Mouse (Mus musculus) liver, embryonic 16.5 days (tissue): Measurements from ENCODE around the gene Igfals. TPM values are rescaled to one million over a fixed set of nuclear protein-coding genes. Genes with fewer than 3 reads are reported as not detected.

ENCODE experiments used
- ATAC-seq: fragments of 200-750 bp; cut with Nextera tagmentation; 2 replicates; pipeline ENCODE4 v1.8.0; 2017; ENCODE audit warnings: low read depth, mild to moderate bottlenecking, moderate number of reproducible peaks, moderate library complexity
- H3K27ac ChIP-seq: fragments of 300-500 bp; sonication (generic); 2 replicates; pipeline ENCODE4 v1.5.1; 2014; ENCODE audit warnings: mild to moderate bottlenecking, low read length
- H3K27me3 ChIP-seq: fragments of 300-500 bp; sonication (generic); 2 replicates; pipeline ENCODE4 v1.6.1; 2014; ENCODE audit warnings: low read depth, low read length, mixed read lengths; ENCODE audit not compliant: control insufficient read depth, insufficient read depth
- H3K36me3 ChIP-seq: fragments of 300-500 bp; sonication (generic); 2 replicates; pipeline ENCODE4 v1.6.1; 2014; ENCODE audit warnings: mild to moderate bottlenecking; ENCODE audit not compliant: control insufficient read depth, insufficient read depth
- H3K4me1 ChIP-seq: fragments of 300-500 bp; sonication (generic); 2 replicates; pipeline ENCODE4 v1.6.1; 2014; ENCODE audit warnings: low read depth, low read length, mixed read lengths; ENCODE audit not compliant: control insufficient read depth
- H3K4me2 ChIP-seq: fragments of 300-500 bp; sonication (generic); 2 replicates; pipeline ENCODE4 v1.6.1; 2014; ENCODE audit warnings: low read depth, low read length, mixed read lengths
- H3K4me3 ChIP-seq: fragments of 300-500 bp; sonication (generic); 2 replicates; pipeline ENCODE4 v1.5.1; 2014; ENCODE audit warnings: low read depth, mild to moderate bottlenecking, low read length
- H3K9ac ChIP-seq: fragments of 300-500 bp; sonication (generic); 2 replicates; pipeline ENCODE4 v1.6.1; 2014; ENCODE audit warnings: low read depth, low read length
- H3K9me3 ChIP-seq: fragments of 300-500 bp; sonication (generic); replicated peaks from 2 replicates; pipeline ENCODE4 v1.6.1; 2016; ENCODE audit warnings: low read length; ENCODE audit not compliant: control insufficient read depth
- WGBS: fragments of 180-500 bp; shearing (Covaris S2); extraction: QIAGEN DNeasy Blood & Tissue Kit; methylation state at CpG from one replicate; pipeline ENCODE4 v1.1.7; 2014; ENCODE audit not compliant: insufficient replicate concordance; 5-methylcytosine and 5-hydroxymethylcytosine counted together
- polyA plus RNA-seq: library from polyadenylated mRNA; unstranded; fragments of >200 nt; fragmentation: Nextera tagmentation; extraction: Ambion mirVana; gene quantifications from 2 replicates; pipeline ENCODE4 v1.2.1, GENCODE M21; 2015

The Igfals gene
- polyA plus RNA-seq, 1 experiment from 2014 or later, result 11.0 TPM

GRCm38 (mm10) chr17:24877336-24878116 lies 11.7 kb downstream of the Igfals start:
- Histone ChIP-seq H3K27ac (peak overlapping the region; percentile 62), H3K4me1 (peaks cover 3% of the 10 kb centered on the region; the same call in 1 of the 2 replicates), H3K4me3 (peak overlapping the region; percentile 5; the same call in 1 of the 2 replicates), H3K9ac (0 out of 2 replicates have a peak overlapping the region, but pooled peaks have one; percentile 12), H3K9me3 (no peaks in the 10 kb centered on the region), H3K27me3 (no peaks in the 10 kb centered on the region), H3K36me3 (peaks cover 4% of the 10 kb centered on the region; the same call in 1 of the 2 replicates), H3K4me2 (peak overlapping the region; percentile 17)
- ATAC-seq, result peak; percentile 75
- 58% methylated on average over 10 of the region's 10 CpGs for WGBS

GRCm38 (mm10) chr17:24878117-24878397 lies 12.3 kb downstream of the Igfals start:
- no peaks in the 10 kb centered on the region for H3K9me3 ChIP-seq
- H3K9ac ChIP-seq, result no peak overlapping the region
- H3K4me1 ChIP-seq, result peaks cover 3% of the 10 kb centered on the region; the same call in 1 of the 2 replicates
- H3K27ac ChIP-seq, result peak overlapping the region; percentile 62
- H3K27me3 ChIP-seq, result no peaks in the 10 kb centered on the region
- no peak overlapping the region for H3K4me3 ChIP-seq
- peaks cover 9% of the 10 kb centered on the region for H3K36me3 ChIP-seq
- H3K4me2 ChIP-seq, result peak overlapping the region; percentile 17; the same call in 1 of the 2 replicates
- 59% methylated on average over 5 of the region's 5 CpGs for WGBS
- ATAC-seq, result peak; percentile 71

GRCm38 (mm10) chr17:24878531-24878930 lies 12.7 kb downstream of the Igfals start:
- H3K9me3 ChIP-seq, result no peaks in the 10 kb centered on the region
- peaks cover 3% of the 10 kb centered on the region; the same call in 1 of the 2 replicates for H3K4me1 ChIP-seq
- 68% methylated on average over 8 of the region's 8 CpGs for WGBS
- no peaks in the 10 kb centered on the region for H3K27me3 ChIP-seq
- no peak overlapping the region for H3K9ac ChIP-seq
- H3K4me3 ChIP-seq, result no peak overlapping the region
- no peak for ATAC-seq
- no peak overlapping the region for H3K27ac ChIP-seq
- H3K36me3 ChIP-seq, result peaks cover 14% of the 10 kb centered on the region
- H3K4me2 ChIP-seq, result peak overlapping the region; percentile 1; the same call in 1 of the 2 replicates

GRCm38 (mm10) chr17:24881738-24882440 lies 16.1 kb downstream of the Igfals start:
- Histone ChIP-seq H3K9me3 (no peaks in the 10 kb centered on the region), H3K27ac (no peak overlapping the region), H3K4me1 (peaks cover 13% of the 10 kb centered on the region), H3K4me2 (no peak overlapping the region), H3K36me3 (peaks cover 20% of the 10 kb centered on the region), H3K9ac (no peak overlapping the region), H3K27me3 (no peaks in the 10 kb centered on the region), H3K4me3 (no peak overlapping the region)
- WGBS, result 40% methylated on average over 7 of the region's 7 CpGs
- ATAC-seq, result no peak

GRCm38 (mm10) chr17:24884391-24884790 lies 18.6 kb downstream of the Igfals start:
- no peak overlapping the region for H3K4me2 ChIP-seq
- H3K9ac ChIP-seq, result no peak overlapping the region
- H3K36me3 ChIP-seq, result peaks cover 29% of the 10 kb centered on the region
- ATAC-seq, result no peak
- H3K9me3 ChIP-seq, result no peaks in the 10 kb centered on the region
- H3K4me1 ChIP-seq, result peaks cover 26% of the 10 kb centered on the region
- H3K27me3 ChIP-seq, result no peaks in the 10 kb centered on the region
- WGBS, result 70% methylated on average over 6 of the region's 6 CpGs
- no peak overlapping the region for H3K27ac ChIP-seq
- H3K4me3 ChIP-seq, result no peak overlapping the region

- H3K27me3 ChIP-seq, result no peaks in the 10 kb centered on the region
- WGBS, result 20% methylated on average over 22 of the region's 22 CpGs
- no peaks in the 10 kb centered on the region for H3K9me3 ChIP-seq
- H3K4me3 ChIP-seq, result peak overlapping the region; percentile 94
- H3K4me1 ChIP-seq, result peaks cover 27% of the 10 kb centered on the region
- H3K36me3 ChIP-seq, result peaks cover 40% of the 10 kb centered on the region
- H3K4me2 ChIP-seq, result peak overlapping the region; percentile 90
- H3K27ac ChIP-seq, result peak overlapping the region; percentile 58
- H3K9ac ChIP-seq, result peak overlapping the region; percentile 83
- no peak for ATAC-seq
These were observed 19.7 kb downstream of the Igfals start for GRCm38 (mm10) chr17:24885356-24886133.

- peak; percentile 93 for ATAC-seq
- Histone ChIP-seq H3K9me3 (no peaks in the 10 kb centered on the region), H3K4me1 (peaks cover 28% of the 10 kb centered on the region), H3K4me3 (peak within 1 kb of the TSS; percentile 94), H3K9ac (peak within 1 kb of the TSS; percentile 98), H3K27me3 (no peaks in the 10 kb centered on the region), H3K27ac (peak within 1 kb of the TSS; percentile 92), H3K4me2 (peak within 1 kb of the TSS; percentile 90), H3K36me3 (peaks cover 48% of the 10 kb centered on the region)
- under 1% methylated on average over 69 of the region's 69 CpGs for WGBS
These were observed 20.5 kb downstream of the Igfals start, which contains the start of the genes Nubp2 and Spsb3 for GRCm38 (mm10) chr17:24886134-24886931. Gene Nubp2 (minus strand): TSS chr17:24886349. Gene Spsb3 (plus strand): TSS chr17:24886643.

- Histone ChIP-seq H3K9me3 (no peaks in the 10 kb centered on the region), H3K4me1 (peaks cover 28% of the 10 kb centered on the region), H3K4me3 (peak overlapping the region; percentile 94), H3K27me3 (no peaks in the 10 kb centered on the region), H3K9ac (peak overlapping the region; percentile 98), H3K4me2 (peak overlapping the region; percentile 75), H3K36me3 (peaks cover 52% of the 10 kb centered on the region), H3K27ac (peak overlapping the region; percentile 92)
- ATAC-seq, result peak; percentile 15
- WGBS, result under 1% methylated on average over 18 of the region's 18 CpGs
These were observed 21.1 kb downstream of the Igfals start for GRCm38 (mm10) chr17:24886932-24887271.
